Mouse (Mus musculus) limb, embryonic 15.5 days (tissue): ENCODE measurements around the gene Cenpu. TPM values are rescaled to one million over a fixed set of nuclear protein-coding genes. Genes with fewer than 3 reads are reported as not detected.
A peak's percentile ranks its signal among the peaks of the same experiment; 100 is the strongest.

Experiments
- ATAC-seq: fragments of 200-750 bp; cut with Nextera tagmentation; 2 replicates; pipeline ENCODE4 v1.8.0; 2017; ENCODE audit warnings: low read depth, moderate TSS enrichment; ENCODE audit not compliant: insufficient number of reproducible peaks, low FRiP score, low TSS enrichment
- H3K27ac ChIP-seq: fragments of 300-500 bp; sonication (generic); 2 replicates; pipeline ENCODE4 v1.5.1; 2015; ENCODE audit warnings: moderate library complexity, mild to moderate bottlenecking, inconsistent platforms
- H3K27me3 ChIP-seq: fragments of 300-500 bp; sonication (generic); 2 replicates; pipeline ENCODE4 v1.6.1; 2015; ENCODE audit warnings: inconsistent platforms
- H3K36me3 ChIP-seq: fragments of 300-500 bp; sonication (generic); 2 replicates; pipeline ENCODE4 v1.6.1; 2015; ENCODE audit warnings: inconsistent platforms
- H3K4me1 ChIP-seq: fragments of 300-500 bp; sonication (generic); 2 replicates; pipeline ENCODE4 v1.6.1; 2015; ENCODE audit warnings: inconsistent platforms
- H3K4me2 ChIP-seq: fragments of 300-500 bp; sonication (generic); 2 replicates; pipeline ENCODE4 v1.6.1; 2015; ENCODE audit warnings: mild to moderate bottlenecking, inconsistent platforms
- H3K4me3 ChIP-seq: fragments of 300-500 bp; sonication (generic); 2 replicates; pipeline ENCODE4 v1.5.1; 2015; ENCODE audit warnings: mild to moderate bottlenecking, inconsistent platforms
- H3K9ac ChIP-seq: fragments of 300-500 bp; sonication (generic); 2 replicates; pipeline ENCODE4 v1.6.1; 2015; ENCODE audit warnings: inconsistent platforms
- H3K9me3 ChIP-seq: fragments of 300-500 bp; sonication (generic); 2 replicates; pipeline ENCODE4 v1.6.1; 2016; ENCODE audit warnings: inconsistent platforms
- WGBS: fragments of 180-500 bp; shearing (Covaris S2); methylation state at CpG from one replicate; pipeline ENCODE4 v1.1.7; 2015; 5-methylcytosine and 5-hydroxymethylcytosine counted together
- polyA plus RNA-seq: library from polyadenylated mRNA; unstranded; fragments of >200 nt; fragmentation: Nextera tagmentation; extraction: Ambion mirVana; gene quantifications from 2 replicates; pipeline ENCODE4 v1.2.1, GENCODE M21; 2015

Cenpu gene
- polyA plus RNA-seq, 1 experiment from 2014 or later: 10.2 TPM

- no peaks in the 10 kb centered on the region for H3K36me3 ChIP-seq
- H3K4me2 ChIP-seq: peak overlapping the region; percentile 52
- no peak overlapping the region for H3K9ac ChIP-seq
- H3K27me3 ChIP-seq: no peaks in the 10 kb centered on the region
- H3K4me3 ChIP-seq: peak overlapping the region; percentile 65
- no peak for ATAC-seq
- H3K9me3 ChIP-seq: no peaks in the 10 kb centered on the region
- no peak overlapping the region for H3K27ac ChIP-seq
- 48% methylated on average over 4 of the region's 4 CpGs for WGBS
- H3K4me1 ChIP-seq: peaks cover 16% of the 10 kb centered on the region
Measured at GRCm38 (mm10) chr8:46551029-46551428, 799 bp upstream of the Cenpu start.

DNA sequence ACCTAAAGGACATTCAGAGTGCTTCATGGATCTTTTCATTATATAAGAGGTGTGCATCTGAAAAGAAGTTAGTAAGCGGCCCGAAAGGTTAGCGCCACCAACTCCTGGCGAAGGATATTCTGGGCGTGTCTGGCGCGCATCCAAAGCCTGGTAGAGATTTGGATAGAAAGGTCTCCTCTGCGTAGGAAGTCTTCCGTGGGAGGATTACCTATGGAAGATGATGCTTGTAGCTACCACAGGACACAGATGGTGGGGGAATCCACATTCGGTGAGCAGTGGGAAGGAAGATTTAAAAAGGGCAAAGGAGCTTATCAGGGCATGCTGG, 575 bp downstream of the Cenpu start:
- Histone ChIP-seq H3K4me3 (peak overlapping the region; percentile 65), H3K36me3 (0 out of 2 replicates have a peak, but pooled peaks cover 4% of the 10 kb centered on the region), H3K4me2 (peak overlapping the region; percentile 77), H3K27me3 (no peaks in the 10 kb centered on the region), H3K9me3 (no peaks in the 10 kb centered on the region), H3K9ac (peak overlapping the region; percentile 51), H3K27ac (peak overlapping the region; percentile 47; the same call in 1 of the 2 replicates), H3K4me1 (peaks cover 13% of the 10 kb centered on the region)
- 2% methylated on average over 10 of the region's 10 CpGs for WGBS
- ATAC-seq: no peak

- Histone ChIP-seq H3K4me2 (no peak overlapping the region), H3K27me3 (no peaks in the 10 kb centered on the region), H3K27ac (no peak overlapping the region), H3K9me3 (no peaks in the 10 kb centered on the region), H3K4me3 (no peak overlapping the region), H3K9ac (no peak overlapping the region), H3K36me3 (peaks cover 19% of the 10 kb centered on the region), H3K4me1 (no peaks in the 10 kb centered on the region)
- no peak for ATAC-seq
- WGBS: 74% methylated on average over 6 of the region's 6 CpGs
Measured at GRCm38 (mm10) chr8:46559428-46559827, 7.6 kb downstream of the Cenpu start.

DNA sequence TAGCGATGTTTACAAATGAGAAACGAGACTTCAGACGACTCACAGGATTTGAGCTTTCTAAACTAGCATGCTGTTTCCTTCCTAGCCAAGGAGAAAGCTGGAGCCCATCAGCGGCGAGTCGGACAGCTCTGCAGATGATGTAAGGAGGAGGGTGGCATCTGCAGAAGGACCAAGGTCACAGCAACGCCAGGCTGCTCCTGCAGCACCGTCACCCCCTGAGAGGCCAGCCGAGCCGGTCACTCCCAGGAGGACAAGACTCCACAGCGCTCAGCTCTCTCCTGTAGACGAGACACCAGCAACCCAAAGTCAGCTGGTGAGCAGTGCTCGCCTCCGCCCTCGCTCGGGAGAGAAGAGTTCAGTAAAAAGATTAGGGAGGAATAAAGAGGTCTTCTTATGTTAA, 10.5 kb downstream of the Cenpu start:
- Histone ChIP-seq H3K9ac (no peak overlapping the region), H3K36me3 (peaks cover 14% of the 10 kb centered on the region), H3K4me3 (no peak overlapping the region), H3K9me3 (no peaks in the 10 kb centered on the region), H3K4me2 (no peak overlapping the region), H3K27ac (no peak overlapping the region), H3K27me3 (no peaks in the 10 kb centered on the region), H3K4me1 (no peaks in the 10 kb centered on the region)
- ATAC-seq: no peak
- 89% methylated on average over 16 of the region's 16 CpGs for WGBS

GRCm38 (mm10) chr8:46566914-46567529, 15.2 kb downstream of the Cenpu start:
- no peak overlapping the region for H3K9ac ChIP-seq
- 66% methylated on average over 7 of the region's 7 CpGs for WGBS
- no peaks in the 10 kb centered on the region for H3K27me3 ChIP-seq
- H3K36me3 ChIP-seq: peaks cover 16% of the 10 kb centered on the region
- H3K27ac ChIP-seq: no peak overlapping the region
- no peak for ATAC-seq
- no peaks in the 10 kb centered on the region for H3K9me3 ChIP-seq
- no peaks in the 10 kb centered on the region for H3K4me1 ChIP-seq
- no peak overlapping the region for H3K4me2 ChIP-seq
- H3K4me3 ChIP-seq: no peak overlapping the region

- WGBS: 67% methylated on average over 8 of the region's 8 CpGs
- no peak for ATAC-seq
- 0 out of 2 replicates have a peak, but pooled peaks cover 16% of the 10 kb centered on the region for H3K36me3 ChIP-seq
- H3K27ac ChIP-seq: no peak overlapping the region
- H3K9me3 ChIP-seq: no peaks in the 10 kb centered on the region
- H3K27me3 ChIP-seq: no peaks in the 10 kb centered on the region
- H3K4me3 ChIP-seq: no peak overlapping the region
- no peak overlapping the region for H3K4me2 ChIP-seq
- no peaks in the 10 kb centered on the region for H3K4me1 ChIP-seq
- no peak overlapping the region for H3K9ac ChIP-seq
Measured at GRCm38 (mm10) chr8:46567946-46568345, 16.1 kb downstream of the Cenpu start.

GRCm38 (mm10) chr8:46568942-46569341, 17.1 kb downstream of the Cenpu start:
- Histone ChIP-seq H3K27me3 (no peaks in the 10 kb centered on the region), H3K36me3 (peaks cover 15% of the 10 kb centered on the region; the same call in 1 of the 2 replicates), H3K9ac (no peak overlapping the region), H3K4me3 (no peak overlapping the region), H3K27ac (no peak overlapping the region), H3K4me1 (no peaks in the 10 kb centered on the region), H3K4me2 (no peak overlapping the region), H3K9me3 (no peaks in the 10 kb centered on the region)
- WGBS: 68% methylated on average over 2 of the region's 2 CpGs
- ATAC-seq: no peak

GRCm38 (mm10) chr8:46569659-46570441, 18.0 kb downstream of the Cenpu start:
- Histone ChIP-seq H3K9ac (no peak overlapping the region), H3K4me1 (no peaks in the 10 kb centered on the region), H3K27me3 (no peaks in the 10 kb centered on the region), H3K27ac (no peak overlapping the region), H3K4me3 (no peak overlapping the region), H3K4me2 (no peak overlapping the region), H3K9me3 (no peaks in the 10 kb centered on the region), H3K36me3 (peaks cover 21% of the 10 kb centered on the region; the same call in 1 of the 2 replicates)
- ATAC-seq: no peak
- 84% methylated on average over 19 of the region's 19 CpGs for WGBS

DNA sequence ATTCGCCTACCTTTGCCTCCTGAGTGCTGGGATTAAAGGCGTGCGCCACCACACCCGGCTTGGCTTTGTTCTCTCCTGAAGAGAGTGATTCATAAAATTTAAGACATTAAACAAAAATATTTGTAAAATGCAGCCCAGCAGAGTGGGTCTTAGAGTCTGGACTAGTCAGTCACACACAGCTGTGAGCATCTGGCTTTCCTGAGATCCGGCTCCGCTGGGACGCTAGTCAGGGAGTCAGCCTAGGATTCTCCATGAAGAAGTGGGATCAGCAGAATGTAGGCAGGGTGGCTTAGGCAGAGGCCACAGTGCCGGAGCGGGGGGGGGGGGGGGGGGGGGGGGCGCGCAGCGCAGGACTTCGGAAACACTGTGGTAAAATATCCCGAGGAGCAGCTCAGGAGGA, 18.8 kb downstream of the Cenpu start:
- WGBS: 84% methylated on average over 10 of the region's 14 CpGs
- H3K27ac ChIP-seq: no peak overlapping the region
- no peak for ATAC-seq

DNA sequence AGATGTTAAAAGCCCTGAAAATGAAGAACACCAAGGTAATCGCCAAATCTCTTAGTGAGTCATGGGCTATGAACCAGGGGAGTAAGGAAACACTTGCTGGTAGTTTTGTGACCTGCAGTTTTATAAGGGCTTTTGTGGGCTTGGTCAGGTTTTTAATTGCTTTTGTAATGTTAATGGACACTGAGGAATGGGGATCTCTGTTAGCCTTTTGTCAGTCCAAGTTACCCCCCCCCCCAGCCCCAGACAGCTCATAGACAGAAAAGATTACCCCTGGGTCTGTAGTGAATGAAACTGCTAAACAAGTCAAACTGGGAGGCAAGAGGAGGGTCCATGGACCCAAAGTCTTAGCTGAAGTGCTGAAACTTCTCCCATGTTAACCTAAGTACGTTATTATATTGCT, 21.6 kb downstream of the Cenpu start:
- no peaks in the 10 kb centered on the region for H3K4me1 ChIP-seq
- H3K27ac ChIP-seq: no peak overlapping the region
- peaks cover 44% of the 10 kb centered on the region for H3K36me3 ChIP-seq
- H3K27me3 ChIP-seq: no peaks in the 10 kb centered on the region
- no peak for ATAC-seq
- no peaks in the 10 kb centered on the region for H3K9me3 ChIP-seq
- H3K4me3 ChIP-seq: no peak overlapping the region
- no peak overlapping the region for H3K9ac ChIP-seq
- 71% methylated on average over 2 of the region's 2 CpGs for WGBS
- no peak overlapping the region for H3K4me2 ChIP-seq

More for the DNA sequence above, 18.8 kb downstream of the Cenpu start:
- no peak overlapping the region for H3K9ac ChIP-seq
- no peaks in the 10 kb centered on the region for H3K4me1 ChIP-seq
- H3K27me3 ChIP-seq: no peaks in the 10 kb centered on the region
- no peak overlapping the region for H3K4me3 ChIP-seq
- peaks cover 22% of the 10 kb centered on the region; the same call in 1 of the 2 replicates for H3K36me3 ChIP-seq
- H3K9me3 ChIP-seq: no peaks in the 10 kb centered on the region
- H3K4me2 ChIP-seq: no peak overlapping the region

- no peak overlapping the region for H3K4me3 ChIP-seq
- no peak overlapping the region for H3K9ac ChIP-seq
- no peaks in the 10 kb centered on the region for H3K4me1 ChIP-seq
- no peak overlapping the region for H3K27ac ChIP-seq
- H3K9me3 ChIP-seq: no peaks in the 10 kb centered on the region
- H3K36me3 ChIP-seq: peaks cover 49% of the 10 kb centered on the region
- H3K4me2 ChIP-seq: no peak overlapping the region
- ATAC-seq: no peak
- 90% methylated on average over 2 of the region's 2 CpGs for WGBS
- H3K27me3 ChIP-seq: no peaks in the 10 kb centered on the region
Measured at GRCm38 (mm10) chr8:46573964-46574363, 22.1 kb downstream of the Cenpu start.

GRCm38 (mm10) chr8:46578794-46579193, 27.0 kb downstream of the Cenpu start:
- H3K9ac ChIP-seq: no peak overlapping the region
- no peak overlapping the region for H3K4me3 ChIP-seq
- H3K9me3 ChIP-seq: no peaks in the 10 kb centered on the region
- H3K27ac ChIP-seq: no peak overlapping the region
- no peak overlapping the region for H3K4me2 ChIP-seq
- no peak for ATAC-seq
- peaks cover 51% of the 10 kb centered on the region for H3K36me3 ChIP-seq
- H3K27me3 ChIP-seq: no peaks in the 10 kb centered on the region
- H3K4me1 ChIP-seq: no peaks in the 10 kb centered on the region
- WGBS: 96% methylated on average over 9 of the region's 9 CpGs
